Mouse (Mus musculus): ENCODE measurements around the gene Scn3b.

The Scn3b gene

DNA sequence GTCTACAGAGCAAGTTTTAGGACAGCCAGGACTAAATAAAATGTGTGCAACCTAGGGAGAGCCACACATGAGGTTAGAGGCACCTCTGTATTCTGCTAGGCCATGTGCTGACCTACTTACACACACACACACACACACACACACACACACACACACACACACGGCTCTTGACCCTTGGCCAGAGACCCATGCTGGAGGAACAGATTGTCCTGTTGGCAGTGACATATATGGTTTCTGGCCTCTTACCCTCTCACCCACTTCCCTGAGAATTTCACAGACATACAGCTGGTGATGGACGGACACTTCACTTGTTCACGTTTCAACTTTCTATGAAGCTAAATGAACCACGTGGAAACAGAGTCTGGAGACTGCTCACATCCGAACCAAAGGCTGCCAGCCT lies 49.8 kb downstream of the Scn3b start:
- DNase-seq, result peak; percentile 80

DNA sequence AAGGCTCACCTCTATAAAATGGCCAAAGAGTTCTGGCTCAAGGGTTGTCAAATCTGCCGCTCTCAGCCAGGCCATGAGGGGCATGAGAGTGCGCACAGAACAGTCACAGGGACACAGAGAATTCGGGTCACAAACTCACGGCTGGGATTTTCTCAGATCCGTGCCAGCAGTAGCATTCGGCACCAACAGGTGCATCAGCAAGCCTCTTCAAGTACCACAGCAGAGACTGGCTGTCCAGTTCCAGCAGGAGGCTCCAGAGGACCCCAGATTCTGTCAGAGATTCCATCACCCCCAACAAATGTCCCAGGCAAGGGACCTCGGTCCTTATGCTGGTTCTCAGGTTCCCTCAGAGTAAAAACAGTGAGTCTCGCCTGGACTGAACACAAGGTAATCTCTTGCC lies 51.4 kb downstream of the Scn3b start:
- peak; percentile 52 for DNase-seq

- peak; percentile 65 for DNase-seq
Measured at GRCm38 (mm10) chr9:40320879-40321667, 52.1 kb downstream of the Scn3b start.

GRCm38 (mm10) chr9:40321668-40322003 lies 52.6 kb downstream of the Scn3b start:
- no peak for DNase-seq

DNA sequence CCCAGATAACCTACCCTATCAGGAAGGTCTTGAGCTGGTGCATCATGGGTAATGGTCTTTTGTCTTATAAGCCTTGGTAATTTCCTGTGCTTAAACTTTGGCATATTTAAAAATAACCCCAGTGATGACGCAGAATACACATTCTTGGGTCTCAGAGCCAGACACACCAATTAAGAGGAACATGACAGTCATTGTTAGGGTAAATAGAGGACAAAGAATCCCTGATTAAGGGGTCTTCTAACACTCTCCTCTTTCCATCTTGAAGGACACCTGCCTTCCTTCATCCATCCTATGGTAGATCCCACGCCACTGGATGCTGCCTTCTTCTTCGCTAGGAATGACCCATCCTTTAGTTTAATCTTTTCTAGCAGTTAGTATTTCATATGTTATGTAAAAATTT lies 53.4 kb downstream of the Scn3b start:
- no peak for DNase-seq

DNA sequence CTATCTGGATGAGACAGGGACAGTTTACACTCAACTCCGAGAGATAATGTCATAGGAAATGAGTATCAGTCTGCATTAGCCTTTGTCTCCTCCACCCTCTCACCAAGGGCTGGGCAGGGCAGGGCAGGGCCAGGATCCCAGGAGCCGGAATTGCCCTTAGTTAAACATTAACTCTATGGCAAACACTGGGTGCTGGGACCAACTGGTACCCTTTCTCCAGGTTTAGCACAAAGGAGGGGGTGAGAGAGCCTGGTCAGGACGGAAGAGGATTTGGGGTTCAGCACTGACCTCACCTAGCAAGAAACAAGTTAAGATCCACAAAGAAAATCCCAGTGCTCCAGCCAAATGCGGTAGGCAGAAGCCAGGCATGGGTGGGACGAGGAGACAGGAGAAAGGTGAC lies 54.2 kb downstream of the Scn3b start:
- DNase-seq, result no peak

DNA sequence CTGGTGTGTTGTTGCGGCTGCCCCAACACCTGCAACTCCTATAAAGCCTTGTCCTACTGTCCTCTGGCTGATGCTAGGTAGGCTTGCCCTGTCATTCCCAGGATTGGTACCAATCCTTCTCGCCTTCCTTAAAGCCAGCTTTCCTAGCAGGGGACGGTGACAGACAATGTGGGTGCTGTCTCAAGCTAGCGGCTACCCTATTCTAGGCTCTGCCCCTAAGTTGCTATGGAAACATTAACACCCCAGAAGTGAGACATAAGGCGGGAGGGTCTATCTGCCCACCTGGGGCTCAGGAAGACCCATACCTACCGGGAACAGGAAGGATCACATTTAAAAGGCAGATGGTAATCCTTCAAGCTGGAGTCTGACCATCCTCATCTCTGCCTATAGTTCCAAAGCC lies 54.8 kb downstream of the Scn3b start:
- DNase-seq, result no peak

DNA sequence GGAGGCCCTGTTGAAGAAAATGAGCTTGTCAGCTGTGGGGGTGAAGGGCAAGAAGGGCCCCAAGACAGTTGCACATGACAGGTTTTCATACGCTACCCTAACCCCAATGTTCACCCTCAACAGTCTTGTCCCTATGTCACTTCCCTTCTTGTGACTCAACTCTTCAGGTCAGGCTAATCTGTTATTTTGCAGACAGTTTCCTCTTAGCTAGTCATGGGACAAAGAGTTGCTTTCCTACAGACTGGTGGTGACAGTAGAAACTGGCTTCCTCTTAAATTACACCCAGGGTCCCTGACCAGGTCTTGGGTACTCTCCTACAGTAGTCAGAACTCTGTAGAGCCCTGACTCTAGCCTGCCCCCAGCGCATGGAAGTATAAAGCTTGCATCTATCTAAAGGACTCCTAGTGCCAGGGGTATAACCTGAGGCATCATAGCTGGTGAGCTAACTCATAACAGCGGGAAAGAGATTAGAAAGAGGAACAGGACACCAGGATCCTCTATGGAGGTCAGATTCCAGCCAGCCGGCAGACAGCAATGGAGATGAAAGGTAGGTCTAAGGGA lies 55.3 kb downstream of the Scn3b start:
- DNase-seq, result no peak

DNA sequence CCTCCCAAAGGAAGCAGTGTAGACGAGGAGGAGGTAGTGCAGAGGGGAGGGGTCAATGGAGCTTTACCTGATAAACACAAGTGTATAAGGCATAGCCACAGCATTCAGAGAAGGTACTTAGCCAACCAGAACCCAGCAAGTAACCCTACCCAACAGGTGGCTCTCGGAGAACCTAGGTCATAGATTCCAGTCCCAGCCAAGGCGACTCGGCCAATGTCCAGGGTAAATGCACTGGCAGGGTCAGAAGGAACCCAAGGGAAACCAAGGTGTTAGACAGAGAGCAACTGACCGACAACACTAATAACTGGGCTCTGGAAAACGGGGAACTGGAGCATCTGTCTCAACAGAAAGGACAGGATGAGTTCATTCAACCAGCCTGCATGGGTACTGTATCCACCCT lies 55.8 kb downstream of the Scn3b start:
- DNase-seq, result no peak

DNA sequence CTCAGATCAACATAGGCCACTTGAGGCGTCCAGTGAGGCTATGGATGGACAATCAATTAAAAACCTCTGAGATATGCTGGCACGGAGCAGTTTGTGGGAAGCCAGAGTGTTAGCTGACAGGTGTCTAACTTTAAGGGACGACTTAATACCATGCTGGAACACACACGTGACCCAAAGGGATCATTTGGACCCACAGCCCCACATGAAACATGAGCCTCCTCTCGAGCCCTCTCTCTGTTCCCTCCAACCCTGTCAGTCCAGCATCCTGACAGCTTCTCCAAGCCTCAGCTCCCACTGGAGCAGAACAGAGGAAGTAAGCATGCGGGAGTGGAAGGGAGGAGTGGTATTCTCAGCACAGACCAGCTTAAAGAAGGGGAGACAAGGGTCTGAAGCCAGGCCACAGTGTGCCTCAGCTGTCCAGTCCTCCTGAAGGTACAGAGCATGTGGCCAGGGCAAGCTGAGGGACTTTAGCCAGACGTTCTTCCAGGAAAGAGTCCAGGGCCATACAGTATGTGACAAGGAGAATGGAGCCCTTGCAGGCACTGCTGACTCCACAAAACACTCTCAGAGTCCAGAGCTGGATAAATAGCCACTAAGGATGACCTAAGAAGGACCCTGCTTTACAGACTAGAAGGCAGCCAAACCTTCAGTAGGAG lies 57.4 kb downstream of the Scn3b start:
- no peak for DNase-seq

DNA sequence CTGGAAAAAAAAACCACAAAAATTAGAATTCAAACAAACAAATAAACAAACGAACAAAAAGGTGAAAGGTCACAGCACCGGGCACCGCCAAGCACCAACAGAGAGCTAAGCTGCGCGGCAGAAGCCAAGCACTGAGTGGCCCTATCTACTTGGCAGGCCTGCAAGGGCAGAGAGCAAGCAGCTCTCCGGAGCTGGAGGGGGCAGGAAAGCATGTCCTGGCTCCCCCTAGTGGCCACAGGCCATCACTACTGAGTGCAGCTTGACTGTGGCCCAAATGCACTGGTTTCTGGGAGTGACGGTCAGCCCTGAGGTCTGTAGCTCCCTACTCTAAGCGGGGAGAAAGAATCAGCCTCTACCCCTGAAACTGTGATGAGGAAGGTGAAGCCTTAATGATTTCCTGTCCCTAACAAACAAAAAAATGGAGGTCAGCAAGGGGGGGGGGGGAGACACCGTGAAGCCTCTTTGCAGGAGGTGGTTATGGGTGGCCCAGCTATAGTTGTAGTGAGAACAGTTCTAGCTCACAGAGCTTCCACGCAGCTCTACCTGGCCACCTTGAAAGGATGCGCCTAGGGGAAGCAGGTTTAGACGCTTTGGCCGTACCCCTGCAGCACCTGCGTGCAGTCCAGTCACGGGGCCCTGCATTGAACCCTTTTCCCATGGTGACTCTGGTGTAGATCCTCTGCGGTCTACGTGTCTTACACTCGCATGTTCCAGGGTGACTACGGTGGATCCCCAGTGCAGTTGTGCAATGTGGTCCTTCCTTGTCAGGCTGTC lies 61.8 kb downstream of the Scn3b start:
- DNase-seq, result peak; percentile 96

- peak; percentile 73 for DNase-seq
Measured at GRCm38 (mm10) chr9:40331411-40332286, 62.6 kb downstream of the Scn3b start.

DNA sequence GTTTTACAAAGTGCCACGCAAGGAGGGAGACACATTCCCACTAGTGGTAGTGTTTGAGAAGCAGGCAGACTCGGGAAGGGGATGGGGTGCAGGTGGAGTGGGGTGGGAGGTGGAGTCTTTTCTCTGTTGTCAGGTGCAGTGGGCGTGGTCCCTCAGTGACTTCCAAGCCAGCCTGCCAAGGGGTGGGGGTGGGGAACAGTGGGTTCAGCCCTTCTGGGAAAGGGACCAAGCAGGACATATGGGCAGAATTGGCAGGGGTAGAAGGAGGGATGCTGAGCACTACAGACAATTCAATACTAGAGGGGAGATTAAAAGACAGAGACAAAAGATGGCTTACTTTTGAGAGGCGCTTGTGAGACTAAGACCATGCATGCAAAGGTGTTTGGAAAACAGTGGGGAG lies 63.3 kb downstream of the Scn3b start:
- DNase-seq, result peak; percentile 97

DNA sequence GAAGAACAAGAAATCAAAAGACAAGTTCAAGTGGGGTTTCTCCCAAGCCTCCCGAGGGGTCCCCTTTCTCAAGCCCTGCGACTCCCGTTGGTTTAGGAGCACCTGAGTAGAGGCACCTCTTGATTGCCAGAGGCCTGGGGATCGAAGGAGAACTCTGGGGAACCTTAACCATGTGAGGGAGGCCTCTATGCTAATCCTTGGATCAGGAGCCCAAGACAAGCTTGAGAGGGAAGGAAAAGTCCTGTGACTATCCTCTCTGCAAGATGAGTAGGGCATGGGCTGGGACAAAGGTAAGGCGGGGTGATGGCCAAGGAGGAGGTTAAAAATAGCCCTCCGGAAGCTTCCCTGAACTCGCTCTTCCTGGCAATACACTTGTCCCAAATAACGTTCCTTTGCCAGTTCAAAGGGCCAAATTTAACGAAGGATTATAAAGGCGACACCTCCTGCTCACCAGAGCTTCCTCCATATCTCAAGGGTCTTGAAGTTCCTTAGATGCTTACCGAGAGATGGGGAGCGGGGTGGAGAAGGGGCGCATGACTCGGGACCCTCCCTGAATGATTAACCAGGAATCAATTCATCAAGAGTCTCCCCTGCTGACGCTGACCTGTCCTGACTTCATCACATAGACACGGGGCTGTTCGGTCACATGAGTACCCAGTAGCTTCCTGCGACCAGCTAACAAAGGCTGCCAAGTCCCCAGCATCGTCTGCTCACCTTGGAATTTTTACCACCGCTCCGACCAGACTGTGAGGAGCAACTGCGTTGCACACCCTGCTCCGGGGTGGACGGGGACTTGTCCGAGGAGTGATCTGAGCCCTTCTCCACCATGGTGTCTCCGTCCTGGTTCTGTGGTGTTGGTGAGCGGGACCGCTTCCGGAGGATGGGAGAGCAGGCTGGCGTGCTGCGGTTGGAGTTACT lies 64.0 kb downstream of the Scn3b start:
- no peak for DNase-seq

GRCm38 (mm10) chr9:40333649-40334396 lies 64.8 kb downstream of the Scn3b start:
- peak; percentile 91 for DNase-seq

DNA sequence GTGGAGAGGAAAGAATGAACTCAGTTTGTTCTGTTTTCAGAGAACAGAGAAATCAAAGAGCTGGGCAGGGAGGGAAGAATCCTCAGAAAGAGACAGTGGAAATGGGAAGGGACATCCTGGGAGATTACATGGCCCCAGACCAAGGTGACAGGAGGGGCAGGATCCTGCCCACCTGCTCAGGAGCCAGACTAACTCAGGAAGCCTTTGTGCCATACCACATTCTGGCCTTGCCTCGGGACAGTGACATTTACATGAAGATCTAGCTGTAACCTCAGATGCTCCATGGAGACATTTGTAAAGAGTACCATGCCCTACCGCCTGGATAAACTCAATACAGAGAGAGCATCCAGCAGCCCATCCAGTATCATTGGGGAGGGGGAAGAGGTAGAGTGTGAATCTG lies 65.6 kb downstream of the Scn3b start:
- peak; percentile 62 for DNase-seq

DNA sequence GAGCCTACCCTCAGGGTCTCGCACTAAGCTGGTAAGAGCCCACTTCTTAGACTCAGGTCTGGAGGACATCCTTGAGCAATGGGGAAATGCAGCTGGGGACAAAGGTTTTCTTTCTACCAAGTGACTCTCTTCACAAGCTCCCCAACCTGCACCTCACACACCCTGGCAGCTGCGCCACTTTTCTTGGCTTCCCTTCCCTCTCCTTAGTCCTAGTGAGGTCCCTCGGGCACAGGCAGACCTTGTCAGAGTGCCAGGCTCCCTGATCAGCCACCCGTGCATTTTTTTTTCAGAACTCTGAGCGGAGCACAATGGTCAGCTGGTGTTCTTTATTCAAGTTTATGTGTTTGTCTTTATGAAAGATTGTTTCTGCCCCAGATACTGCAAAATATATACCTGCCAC lies 67.7 kb downstream of the Scn3b start:
- peak; percentile 80 for DNase-seq

DNA sequence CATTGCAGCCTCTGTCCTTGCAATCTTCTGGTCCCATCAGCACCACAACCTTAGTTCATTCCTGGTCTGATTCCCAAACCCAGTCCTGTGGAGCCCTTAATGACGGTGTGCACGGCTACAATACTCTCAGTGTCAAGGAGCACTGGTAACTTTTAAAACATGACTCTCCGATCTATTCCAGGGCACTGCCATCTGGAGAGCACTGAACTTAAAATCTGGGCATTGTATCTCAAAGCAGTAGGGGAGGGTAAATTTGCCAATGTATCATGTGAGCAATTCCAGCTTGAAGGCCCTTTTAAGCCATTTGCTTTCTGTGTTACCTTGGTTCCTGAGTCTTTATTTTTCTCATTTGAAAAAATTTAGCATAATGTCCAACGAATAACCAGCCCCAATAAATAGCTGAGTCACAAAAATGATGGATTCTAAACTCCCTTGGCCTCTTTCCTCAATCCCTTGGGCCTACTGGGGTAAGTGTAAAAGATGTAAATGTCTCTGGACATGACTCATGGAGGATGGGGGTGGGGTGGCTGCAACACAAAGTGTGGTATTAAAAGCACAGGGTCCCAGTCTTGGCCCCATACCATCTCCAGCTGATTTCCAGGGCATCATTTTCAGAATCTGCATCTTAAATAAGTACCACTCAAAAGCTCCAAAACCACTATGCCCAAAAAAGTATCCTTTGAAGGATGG lies 68.3 kb downstream of the Scn3b start:
- DNase-seq, result peak; percentile 76

DNA sequence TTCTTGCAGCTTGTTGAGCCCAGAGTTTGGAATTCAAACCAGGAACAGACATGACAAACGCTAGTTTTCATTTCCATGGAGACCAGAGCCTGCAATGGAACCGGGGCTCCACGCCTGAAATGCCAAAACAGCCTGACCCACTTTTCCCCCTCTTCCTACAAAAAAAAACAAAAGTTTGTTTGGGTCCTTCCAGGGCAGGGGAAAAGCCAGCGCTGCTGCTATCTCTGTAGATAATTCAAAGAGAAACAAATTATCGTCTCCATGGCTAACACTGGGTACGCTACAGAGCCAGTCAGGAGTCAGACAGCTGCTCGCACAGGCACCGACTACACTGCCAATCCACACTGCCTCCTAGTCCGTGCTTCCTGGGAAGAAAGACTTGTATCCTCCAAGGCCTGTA lies 70.6 kb downstream of the Scn3b start:
- DNase-seq, result no peak

Data from cerebellum, adult 9-10 months (tissue).